Mouse (Mus musculus): ENCODE results near the gene Tmem176a.
A peak's percentile ranks its signal among the peaks of the same experiment; 100 is the strongest.
"Not testable (repeated sequence)": the region's sequence is repeated elsewhere in the genome, so short reads cannot be mapped to it uniquely, and the experiment has no call there.

Gene Tmem176a

DNA sequence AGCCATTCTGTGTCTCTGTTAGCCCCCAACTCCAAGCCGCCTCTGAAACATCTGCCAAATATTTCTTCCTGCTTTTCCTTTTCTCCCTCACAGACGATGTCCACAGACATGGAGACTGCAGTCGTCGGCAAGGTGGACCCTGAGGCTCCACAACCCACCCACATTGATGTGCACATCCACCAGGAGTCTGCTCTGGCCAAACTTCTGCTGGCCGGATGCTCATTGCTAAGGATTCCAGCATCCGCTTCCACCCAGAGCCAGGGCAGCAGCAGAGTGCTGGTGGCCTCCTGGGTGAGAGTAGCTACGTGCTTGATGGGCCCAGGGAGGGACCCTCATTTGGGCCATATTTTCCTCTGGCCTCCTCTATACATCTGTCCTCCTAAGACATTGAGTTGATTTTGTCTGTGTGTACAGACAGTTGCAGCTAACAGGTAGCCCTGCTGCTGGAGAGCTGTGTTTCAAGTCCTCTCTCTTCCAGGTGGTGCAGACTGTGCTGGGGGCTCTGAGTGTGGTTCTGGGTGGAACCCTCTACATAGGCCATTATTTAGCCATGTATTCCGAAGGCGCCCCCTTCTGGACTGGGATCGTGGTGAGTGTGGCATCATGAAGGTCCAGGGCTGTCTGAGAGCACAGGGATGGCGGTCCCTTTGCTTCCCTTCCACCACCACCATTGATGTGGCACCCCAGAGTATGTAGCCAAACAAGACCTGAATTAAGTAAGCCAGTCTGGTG is 1.6 kb downstream of the Tmem176a start:
- DNase-seq (ENCODE audit: low spot score) = no peak

DNA sequence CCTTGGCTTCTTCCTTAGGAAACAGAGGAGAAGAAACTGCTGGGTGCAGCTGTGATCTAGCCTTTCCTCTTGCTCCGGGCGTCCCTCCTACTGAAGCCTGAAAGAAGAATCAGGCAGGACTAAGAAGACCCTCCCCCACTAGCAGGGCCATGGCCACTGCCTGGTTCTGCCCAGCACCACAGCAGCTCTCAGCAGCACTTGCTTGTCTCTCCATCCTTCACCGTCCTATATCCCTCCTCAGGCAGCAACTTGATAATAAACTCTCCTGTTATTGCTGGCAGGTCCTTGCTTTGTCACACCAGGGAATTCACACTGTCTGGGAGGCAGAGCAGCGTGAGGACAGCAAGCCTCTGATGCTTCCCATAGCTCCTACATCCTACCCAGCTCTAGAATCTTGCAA is 4.4 kb downstream of the Tmem176a start:
- no peak for DNase-seq (ENCODE audit: low spot score)

DNA sequence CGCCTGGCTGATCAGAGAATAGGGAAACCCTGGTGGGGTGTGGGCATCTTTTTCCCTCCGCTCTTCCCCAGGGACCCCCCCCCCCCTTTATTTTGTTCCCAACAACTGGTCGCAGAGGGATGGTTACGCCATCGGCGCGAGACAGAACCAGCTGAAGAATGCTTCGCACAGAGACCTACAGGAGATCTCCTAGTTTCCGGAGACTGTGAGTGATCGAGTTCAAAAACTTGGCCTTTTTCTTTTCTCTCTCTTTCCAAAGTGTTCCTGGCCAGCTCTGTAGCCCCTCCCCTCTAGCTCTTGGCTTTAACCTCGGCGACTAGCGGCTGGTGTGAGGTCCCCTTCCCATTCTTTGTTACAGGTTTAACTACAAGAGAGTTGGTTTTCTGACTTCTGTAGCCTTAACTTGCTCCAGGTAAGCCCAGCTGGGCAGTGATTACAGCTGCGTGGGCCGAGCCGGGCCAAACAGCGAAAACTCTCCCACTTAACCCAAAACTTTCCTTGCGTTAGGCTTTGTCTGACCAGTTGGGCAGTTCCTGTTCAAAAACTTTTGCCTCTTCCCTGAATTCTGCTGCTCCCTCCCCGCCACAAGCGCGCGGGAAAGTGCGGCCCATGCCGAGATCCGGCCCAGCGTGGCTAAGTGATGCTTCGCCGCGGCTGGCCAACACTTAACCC is 11.2 kb downstream of the Tmem176a start:
- no peak for DNase-seq (ENCODE audit: low spot score)

DNA sequence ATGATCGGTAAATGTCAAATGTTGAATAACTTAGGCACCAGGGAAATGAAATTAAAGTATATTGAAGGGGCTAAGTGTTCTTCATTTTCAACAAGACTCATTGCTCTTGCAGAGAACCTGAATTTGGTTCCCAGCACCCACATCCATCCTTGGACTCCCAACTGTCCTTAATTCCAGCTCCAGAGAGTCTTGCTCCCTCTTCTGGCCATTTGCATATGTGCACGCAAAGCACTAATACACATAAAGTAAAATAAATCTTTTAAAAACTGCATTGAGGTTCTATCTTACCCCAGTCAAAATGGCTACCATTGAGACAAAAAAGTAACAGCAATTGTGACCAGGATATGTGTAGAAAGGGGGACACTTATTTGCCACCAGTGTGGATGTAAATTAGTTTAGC is 13.4 kb downstream of the Tmem176a start:
- DNase-seq (ENCODE audit: low spot score) = no peak

DNA sequence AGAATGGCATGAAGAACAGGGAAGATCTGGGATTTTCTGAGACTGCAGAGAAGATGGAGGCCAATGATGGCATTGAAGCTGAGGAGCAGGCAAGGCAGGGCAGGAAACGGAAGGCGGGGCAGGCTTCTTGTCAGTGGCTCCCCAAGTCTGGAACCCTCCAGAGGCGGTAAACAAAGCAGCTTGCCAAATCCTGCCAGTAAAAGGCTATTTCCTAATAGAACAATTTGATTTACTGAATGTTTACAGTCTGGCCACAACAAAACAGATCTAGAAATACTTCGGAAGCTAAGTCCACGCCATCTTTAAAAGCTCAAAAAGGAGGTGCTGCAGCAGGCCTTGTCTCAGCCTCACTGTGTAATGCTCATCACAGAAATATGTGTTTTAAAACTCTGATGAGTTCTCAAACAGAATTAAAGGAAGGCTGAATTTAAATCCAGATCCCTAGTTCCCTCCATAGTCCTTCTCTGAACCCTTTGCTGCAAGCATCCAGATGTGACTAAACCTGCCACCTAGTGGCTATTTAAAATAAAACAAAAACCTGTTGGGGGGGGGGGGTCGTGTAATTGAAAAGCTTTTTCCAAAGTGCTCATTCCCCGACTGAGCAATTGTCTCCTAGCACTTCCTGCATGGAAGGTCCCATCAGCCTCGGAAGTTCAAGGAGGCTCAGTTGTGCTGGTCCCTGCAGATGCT is 17.0 kb downstream of the Tmem176a start:
- DNase-seq (ENCODE audit: low spot score) = no peak

DNA sequence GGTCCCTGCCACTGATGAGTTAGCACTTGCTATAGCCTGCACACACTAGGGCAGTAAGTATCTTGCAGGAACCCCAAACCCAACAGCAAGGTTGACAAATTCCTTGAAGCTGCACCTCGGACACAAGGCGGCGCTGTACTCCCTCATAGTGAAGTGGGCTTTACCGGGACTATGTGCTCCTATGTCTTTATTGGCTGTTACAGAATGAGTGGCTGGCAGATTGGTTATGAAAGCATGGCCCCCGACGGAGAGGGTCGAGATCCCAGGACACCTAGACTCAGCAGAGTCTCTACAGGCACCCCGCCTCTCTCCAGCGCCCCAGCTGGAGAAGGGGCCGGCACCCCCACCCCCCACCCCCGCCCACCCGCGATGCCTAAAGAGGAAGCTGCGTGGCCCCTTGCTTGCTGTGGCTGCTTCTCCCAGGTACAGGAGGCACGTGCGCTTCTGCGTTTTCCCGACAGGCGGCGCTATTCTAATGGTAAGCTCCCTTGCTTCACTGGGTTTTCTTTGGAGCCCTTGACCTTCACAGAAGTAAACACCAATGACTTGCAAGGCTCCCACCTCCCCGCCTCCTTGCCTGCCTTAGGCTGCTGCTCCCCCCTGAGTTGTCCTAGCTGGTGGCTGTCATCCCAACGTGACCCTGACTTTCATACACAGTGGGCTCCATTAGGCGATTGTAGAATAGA is 19.6 kb downstream of the Tmem176a start:
- DNase-seq (ENCODE audit: low spot score) = peak; percentile 28

DNA sequence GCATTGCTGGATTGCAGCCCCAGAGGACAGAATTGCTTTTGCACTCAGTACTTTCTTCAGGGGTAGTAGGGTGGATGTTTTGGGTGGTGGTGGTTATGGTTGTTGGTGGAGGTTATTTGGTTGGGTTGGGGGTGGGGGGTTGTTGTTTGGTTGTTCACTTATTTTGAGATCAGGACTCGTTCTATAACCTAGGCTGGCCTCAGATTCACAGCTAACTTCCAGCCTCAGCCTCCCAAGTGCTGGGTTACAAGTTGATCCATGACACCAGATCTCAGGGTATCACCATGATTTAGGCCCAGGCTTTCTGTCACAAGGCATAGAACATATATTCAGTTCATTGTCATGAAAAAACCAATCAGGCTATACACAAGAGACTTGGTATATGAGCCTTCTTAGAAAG is 20.1 kb downstream of the Tmem176a start:
- no peak for DNase-seq (ENCODE audit: low spot score)

DNA sequence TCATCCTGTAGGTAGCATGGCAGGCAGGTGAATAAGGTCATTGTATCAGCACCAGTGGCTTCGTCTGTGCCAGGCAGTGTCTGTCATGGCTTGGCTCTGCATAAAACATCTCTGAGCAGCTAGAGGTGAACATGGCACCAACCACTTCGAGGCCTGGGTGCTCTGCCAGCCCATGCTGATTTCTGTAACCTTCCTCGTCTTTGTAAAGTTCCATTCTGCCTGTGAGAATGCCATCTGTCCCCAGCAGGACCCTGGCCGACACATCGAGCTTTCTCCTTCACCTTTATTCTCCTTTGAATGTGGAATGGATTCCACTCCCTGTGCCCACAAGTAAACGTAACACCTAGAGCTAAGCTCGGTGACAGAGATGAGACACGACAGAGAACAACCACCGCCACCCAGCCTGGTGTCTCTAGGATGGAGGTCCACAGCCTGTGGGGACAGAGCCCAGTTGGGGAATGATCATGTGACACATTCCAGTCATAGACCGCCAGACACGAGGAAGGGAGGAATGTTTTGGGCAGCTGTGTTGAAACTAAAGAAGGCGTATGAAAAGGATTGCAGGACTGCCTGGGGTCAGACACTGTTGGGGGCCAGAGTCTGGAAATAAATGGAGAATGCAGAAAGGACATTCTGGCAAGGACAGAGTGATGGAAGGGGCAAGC is 21.0 kb downstream of the Tmem176a start:
- DNase-seq (ENCODE audit: low spot score) = no peak

DNA sequence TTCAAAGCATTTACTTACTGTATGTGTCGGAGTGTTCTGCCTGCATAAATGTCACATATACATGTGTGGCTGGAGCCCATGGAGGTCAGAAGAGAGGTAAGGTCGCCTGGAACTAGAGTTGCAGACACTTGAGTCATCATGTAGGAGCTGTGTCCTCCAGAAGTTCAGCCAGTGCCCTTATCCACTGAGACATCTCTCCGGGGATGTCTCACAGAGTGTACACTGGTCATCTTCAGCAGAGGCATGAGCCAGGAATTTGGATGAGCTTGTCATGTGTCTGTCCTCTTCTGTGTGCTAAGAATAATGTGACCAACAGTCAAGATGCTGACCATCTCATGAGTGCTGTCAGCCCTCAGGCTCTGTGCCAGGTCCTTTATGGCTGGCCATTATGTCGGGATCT is 22.1 kb downstream of the Tmem176a start:
- DNase-seq (ENCODE audit: low spot score) = no peak

DNA sequence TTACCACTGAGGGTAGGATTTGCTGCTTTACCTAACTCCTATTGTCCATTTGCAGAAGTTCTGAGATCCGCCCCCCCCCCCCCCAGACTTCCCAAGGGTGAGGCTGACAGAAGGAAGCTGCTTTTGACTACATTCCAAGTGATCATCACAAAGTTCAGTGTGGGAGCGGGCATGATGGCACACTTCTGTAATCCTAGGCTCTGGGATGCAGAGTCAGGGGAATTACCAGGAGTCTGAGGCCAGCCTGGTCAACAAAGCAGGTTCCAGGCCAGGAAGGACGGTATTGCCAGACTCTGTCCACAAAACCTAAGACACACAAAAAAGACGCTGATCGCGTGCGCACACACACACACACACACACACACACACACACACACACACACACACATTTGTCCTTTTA is 22.8 kb downstream of the Tmem176a start:
- no peak for DNase-seq (ENCODE audit: low spot score)

DNA sequence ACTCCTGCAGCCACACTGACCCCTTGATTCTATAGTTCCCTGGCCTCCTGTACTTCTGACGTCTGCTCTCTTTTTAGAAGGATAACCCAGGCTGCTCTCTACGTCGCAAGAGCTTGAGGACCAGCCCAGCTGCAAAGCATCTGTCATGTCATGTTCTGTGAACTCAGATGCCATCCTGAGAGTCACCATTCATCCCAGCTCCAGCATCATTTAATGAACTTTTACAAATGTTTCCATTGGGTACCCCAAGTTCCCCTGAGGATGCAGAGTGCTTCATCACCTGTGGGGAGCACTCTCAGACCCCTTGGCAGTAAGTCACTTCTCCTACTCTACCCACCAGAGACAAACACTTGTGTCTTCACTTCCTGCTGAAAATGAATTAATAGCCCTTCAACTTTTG is 23.5 kb downstream of the Tmem176a start:
- DNase-seq (ENCODE audit: low spot score) = no peak

DNA sequence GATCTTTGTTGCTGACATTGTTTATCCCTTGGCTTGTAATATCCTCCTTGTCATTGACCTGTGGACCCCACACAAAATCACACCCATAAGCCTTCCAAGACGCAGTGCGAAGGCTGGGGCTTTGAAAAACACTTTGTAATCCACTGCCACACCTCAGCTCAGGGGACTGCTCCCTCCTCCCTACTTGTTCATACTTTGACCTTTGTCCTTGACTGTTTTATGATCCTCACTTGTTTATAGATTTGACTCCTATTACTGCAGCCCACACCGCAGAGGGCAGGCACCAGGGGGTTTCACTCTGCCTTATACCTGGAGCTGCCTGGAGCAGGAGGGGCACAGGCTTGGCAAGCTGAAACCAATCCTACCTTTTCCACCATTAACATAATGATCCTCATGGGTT is 24.0 kb downstream of the Tmem176a start:
- DNase-seq (ENCODE audit: low spot score) = no peak

DNA sequence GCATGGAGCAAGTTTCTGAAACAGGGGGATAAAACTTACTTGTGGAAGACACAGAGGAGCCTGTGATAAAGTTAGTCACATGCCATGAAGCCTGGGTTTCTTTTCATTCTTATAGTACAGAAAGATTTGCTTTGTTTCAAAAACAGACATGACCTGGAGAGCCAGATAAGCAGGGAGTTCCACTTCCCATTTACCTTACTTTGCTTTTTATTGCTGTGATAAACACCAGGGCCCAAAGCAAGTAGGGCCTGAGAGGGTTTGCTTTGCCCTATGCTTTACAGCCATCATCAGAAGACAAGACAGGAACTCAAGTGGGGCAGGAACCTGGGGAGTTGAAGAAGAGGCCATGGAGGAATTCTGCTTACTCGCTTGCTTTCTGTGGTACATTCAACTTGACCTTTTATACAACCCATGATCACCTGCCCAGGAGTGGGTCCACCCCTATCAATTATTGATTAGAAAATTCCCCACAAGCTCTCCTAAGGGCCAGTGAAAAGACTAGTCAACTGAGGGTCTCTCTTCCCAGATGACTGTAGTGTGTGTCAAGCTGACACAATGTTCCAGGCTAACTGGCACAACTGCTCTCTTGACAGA is 24.5 kb downstream of the Tmem176a start:
- no peak for DNase-seq (ENCODE audit: low spot score)

DNA sequence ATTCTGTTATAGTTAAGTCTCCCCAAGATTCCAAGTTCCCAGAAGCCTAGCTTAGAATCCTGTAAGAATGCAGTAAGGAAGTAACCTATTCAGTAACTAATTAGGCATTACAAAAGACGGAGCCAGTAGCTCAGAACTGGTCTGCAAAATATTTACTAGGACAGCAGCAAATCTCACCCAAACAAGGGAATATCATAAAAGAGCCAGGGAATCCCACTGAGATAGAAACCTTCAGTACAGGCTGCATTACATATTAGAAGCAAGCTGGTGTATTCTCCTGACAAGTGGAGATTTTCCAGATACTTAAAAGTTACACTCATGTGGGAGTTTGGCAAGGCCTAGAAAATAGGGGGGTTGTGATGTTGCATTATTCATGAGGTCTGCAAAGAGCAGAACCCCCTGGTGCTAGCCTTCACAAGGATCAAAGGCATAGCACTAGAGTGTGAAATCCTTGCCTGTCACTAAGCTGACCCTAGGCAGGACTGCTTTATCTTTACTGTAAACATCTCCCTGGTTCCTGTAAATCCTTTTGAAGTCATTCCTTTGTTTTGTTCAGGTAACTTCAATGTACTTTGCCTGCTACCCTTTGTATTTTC is 25.7 kb downstream of the Tmem176a start:
- not testable (repeated sequence) for DNase-seq (ENCODE audit: low spot score)

DNA sequence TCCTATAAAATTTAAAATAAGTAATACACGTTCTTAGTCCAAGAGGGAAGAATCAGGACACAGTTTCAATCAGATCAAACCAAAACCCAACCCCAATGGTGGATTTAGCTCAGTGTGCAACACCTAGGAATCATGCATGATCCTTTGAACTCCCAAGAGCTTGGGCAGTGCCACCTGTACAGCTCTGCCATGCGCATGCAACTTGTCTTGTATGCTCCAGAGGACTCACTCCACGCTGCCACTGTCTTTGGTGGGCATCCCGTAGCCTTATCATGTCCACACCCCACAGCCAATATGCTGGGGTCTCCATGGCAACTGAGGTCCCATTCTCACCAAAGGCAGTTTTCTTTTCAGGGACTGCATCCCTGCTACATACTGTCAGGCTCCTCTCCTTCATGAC is 26.4 kb downstream of the Tmem176a start:
- DNase-seq (ENCODE audit: low spot score) = no peak

DNA sequence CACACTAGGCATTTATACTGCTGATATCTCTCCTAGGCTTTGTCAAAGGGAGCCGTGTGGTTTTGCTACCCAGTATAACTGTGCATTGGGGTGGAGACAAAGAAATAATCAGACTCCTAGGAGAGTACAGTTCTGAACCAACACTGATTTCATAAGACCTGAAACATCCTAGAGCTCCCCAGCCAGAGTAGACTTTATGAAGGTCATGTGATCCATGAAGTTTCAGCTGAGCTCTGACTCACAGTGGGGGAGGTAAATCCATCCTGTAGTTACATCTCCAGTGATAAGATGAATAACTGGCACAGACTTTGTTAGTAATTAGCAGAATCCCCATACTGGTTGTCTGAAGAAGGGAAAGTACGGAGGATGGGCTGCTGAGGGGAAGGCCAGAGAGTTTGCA is 29.1 kb downstream of the Tmem176a start:
- no peak for DNase-seq (ENCODE audit: low spot score)

DNA sequence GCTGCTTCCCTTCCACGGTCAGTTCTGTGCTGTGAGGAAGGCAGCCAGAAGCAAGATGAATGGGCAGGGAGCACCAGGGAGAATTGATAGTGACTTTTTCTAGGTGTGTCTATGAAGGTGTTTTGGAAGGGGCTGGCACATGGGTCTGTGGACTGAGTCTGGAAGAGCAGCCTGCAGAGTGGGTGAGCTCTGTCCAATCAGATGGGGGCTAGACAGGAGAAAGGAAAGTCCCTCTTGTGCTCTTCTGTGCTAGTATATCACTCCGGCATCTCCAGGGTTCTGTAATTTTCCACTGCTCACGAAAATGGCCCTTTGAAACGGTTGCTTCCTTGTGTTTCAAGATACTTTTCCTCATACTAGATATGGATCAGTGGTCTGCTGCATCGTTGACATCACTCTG is 31.9 kb downstream of the Tmem176a start, which contains the start of gene Aoc1:
Aoc1 (plus strand) TSS at position 301 of the 400 bp plus-strand sequence.
- no peak for DNase-seq (ENCODE audit: low spot score)

DNA sequence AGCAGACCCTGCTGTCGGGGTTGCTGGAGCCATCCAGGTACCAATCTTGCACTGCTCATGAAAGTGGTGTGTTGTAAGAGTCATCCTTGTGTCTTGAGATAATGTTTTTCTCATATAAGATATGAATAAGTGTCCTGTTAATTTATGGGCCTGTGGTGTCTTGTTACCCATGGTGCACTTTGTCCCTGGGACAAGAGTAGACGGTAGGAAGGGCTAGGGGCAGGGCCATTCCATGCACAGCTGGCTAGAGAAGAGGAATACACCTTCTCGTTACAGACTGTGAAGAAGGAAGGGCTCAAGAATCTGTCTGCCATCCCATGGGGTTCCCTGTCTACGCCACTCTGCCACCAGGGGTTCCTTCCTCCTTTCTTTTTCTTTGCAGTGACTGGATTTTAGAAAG is 33.9 kb downstream of the Tmem176a start:
- DNase-seq (ENCODE audit: low spot score) = no peak

DNA sequence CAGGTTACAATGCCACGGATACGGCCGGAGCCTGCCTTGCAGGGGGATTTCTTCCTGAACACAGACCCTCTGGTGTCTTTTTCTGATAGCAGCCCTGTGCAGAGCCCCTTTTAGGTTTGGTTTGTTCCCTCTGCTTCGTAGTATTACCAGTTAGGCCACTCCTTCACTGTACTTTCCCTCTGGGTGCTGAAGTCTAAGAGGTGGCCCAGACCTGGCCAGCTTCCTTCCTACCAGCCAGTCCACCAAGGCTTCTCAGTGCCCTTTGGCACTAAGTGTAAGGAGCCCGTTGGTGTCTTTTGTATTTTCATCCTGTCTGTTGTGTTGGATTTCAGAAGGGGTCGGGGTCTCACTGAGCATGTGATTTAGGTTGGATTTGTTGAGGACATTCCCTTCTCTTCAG is 34.8 kb downstream of the Tmem176a start:
- no peak for DNase-seq (ENCODE audit: low spot score)

DNA sequence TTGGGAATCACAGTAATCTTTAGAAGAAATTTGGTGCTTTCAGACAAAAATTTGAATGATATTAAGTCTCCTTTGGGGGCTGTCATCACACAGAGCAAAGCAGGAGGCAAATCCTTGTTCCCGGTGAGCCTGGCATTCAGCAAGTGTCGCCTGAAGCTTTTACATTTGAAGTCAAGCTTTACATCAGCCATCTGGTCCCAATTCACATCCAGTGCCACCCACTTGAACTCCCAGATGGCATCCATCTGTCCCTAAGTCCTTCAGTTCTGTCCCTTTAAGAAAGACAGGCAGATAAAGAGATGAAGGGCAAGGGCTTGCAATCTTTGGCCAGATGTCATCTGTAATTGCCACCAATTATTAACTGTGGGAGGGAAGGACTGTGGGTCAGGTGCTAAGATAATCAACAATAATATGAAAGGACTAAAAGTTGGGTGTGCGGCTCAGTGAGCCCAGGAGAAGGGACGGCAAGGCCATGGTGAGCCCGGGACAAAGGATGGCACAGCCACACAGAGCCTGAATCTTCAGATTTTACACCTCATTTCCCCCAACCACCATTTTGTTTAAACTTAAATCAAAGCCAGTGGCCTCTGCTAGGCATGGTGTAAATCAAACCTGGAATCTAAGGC is 35.9 kb downstream of the Tmem176a start:
- DNase-seq (ENCODE audit: low spot score) = no peak

DNA sequence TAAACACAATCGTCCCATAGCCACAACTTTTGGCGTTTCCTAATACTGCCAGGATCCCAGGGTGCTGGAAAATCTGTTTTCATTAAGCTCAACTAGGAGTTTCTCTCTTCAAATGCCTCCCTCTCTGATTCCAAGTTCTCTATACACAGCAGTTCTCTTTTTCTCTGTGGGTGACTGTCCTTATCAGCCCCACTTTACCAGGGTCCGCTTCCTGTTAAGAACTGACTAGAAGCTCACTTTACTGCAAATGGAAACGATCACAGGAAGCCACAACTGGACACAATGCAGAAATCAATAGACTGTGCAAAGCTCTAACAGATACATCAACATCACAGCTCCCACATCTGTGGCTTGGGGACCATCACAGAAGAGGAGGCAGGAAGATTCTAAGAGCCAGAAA is 53.5 kb downstream of the Tmem176a start:
- no peak for DNase-seq (ENCODE audit: low spot score)

Data from c-Kit-positive CD71-positive TER-119-positive erythroid progenitor cells, embryonic 14.5 days (primary cell).